Mouse (Mus musculus) kidney, adult 11 months (tissue): Measurements from ENCODE around the gene Slc8a1.

ENCODE experiments used
- DNase-seq: peaks from one replicate; pipeline ENCODE4 v3.0.0; 2022

Slc8a1 gene

DNA sequence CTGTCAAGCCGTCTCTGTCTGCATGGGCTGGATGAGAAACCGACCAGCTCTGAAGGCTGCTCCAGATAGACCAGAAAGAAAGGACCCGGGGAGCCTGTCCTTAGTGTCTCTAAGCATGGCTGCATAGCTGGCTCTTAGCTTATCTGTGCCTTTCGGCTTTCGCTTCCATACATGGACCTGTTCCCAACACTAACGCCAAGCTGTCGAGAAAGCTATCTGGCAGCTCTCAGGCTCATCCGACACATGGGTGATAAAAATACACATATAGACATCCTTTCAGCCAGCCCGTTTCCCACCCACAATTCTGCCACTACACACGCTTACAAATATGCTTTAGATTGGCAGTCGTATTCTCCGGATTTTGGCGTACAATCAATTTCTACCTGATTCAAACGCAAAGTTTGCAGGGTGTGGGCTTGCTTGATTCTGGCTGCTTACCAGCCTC lies at the start of gene Slc8a1:
Slc8a1 (minus strand) TSS at position 67 of the 445 bp plus-strand sequence.
- no peak for DNase-seq

DNA sequence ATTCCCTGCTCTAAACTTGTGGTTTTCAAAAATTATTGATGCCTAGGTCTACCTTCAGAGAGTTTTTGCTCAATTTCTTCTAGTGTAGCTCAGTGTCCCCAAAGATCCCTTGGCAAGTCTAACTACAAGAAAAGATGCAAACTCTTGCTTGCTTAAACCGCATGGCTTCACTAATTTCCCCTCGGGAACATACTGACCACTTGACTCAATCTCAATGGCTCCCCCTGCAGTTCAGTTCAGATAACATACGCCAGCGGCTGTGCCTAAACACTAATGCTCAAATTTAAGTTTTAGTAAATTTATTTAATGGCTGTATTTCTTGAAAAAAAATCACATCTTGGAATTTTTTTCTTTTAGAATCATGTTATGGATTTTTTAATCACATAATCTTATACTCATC lies 49.2 kb upstream of the Slc8a1 start:
- peak; percentile 9 for DNase-seq

DNA sequence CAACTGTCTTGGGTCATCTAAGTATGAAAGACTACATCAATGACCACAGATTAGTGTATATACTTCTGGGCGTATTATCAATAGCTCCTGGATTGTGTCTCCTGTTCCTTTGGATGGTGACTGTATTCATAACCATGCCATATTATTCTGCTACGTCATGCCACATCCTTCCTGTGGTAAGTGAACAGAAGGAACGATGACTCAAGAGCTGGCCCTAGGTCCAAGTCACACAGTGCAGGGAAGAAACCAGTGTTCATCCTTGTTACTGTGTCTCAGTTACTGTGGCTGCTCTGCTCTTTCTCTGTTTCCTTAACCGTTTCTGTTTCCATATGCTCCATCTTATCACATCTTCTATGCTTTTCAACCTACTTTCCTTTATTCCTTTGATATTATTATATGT lies 44.1 kb upstream of the Slc8a1 start:
- no peak for DNase-seq

DNA sequence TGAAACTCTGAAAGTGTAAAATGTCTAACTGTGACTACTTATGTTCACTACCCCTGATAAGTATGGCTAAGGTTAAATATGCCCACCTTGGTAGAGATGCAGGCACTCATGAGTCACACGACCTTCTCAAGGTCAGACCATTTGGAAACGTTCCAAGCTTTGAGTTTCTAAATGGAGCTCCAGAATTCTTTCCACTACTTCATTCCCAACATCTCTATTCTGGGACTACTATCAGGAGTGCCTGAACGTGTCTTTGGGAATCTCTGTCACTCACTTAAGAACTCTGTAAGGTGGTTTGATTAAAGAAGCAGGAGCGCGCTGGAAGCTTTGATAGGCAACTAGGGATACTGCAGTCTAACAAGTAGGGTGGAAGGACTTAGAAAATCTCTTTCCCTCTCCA lies 43.3 kb upstream of the Slc8a1 start:
- DNase-seq: no peak

DNA sequence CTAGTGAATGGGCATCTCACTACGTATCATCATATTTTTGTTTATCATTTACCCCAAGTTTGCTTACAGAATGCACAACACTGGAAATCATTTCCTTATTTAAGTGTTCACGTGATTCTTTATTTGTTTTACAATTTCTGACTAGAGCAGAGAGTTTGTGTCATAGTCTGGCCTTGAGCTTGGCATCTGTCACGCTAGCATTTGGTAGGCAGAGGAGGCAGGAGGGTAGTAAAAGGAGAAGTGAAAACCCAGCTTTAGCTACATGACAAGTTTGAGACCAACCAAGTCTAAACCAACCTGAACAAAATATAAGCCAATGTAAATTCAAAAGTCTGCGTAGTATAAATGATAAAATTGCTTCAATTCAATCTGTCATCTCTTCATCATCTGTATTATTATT lies 41.7 kb upstream of the Slc8a1 start:
- DNase-seq: no peak

DNA sequence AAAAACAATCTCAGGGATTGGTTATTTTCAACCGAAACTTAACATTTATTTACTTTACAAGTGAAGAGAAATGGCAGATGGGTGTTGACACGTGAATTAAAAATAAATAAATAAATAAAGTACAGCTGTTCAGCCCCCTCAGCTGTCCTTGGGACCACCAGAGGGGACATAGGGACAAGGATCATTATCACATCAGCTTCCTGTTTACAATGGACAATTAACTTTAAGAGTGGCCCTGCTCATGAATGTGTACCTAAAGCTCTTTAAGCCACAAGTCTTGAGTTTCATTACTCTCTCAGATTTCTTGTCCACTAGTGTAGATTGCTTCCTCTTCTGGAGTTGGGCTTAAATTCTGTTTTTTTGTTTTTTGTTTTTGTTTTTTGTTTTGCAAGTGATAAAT lies 12.5 kb upstream of the Slc8a1 start:
- no peak for DNase-seq

DNA sequence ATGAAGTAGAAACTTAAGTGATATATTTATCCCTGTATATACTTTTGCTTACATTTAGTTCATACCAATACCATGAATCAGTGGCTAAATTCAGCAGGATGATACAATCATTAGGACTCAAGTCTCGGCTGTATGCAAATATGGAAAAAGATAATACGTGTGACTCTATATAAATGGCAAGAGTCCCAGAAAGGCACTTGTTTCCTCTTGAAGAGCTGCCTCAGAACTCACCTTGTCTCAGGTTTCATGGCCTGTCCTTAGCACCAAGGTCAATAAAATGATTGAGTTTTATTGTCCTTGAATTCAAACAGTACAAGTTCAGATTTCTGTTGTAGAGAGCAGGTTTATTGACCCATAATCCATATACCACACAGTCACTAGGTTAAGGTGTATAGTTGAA lies 4.9 kb upstream of the Slc8a1 start:
- no peak for DNase-seq

DNA sequence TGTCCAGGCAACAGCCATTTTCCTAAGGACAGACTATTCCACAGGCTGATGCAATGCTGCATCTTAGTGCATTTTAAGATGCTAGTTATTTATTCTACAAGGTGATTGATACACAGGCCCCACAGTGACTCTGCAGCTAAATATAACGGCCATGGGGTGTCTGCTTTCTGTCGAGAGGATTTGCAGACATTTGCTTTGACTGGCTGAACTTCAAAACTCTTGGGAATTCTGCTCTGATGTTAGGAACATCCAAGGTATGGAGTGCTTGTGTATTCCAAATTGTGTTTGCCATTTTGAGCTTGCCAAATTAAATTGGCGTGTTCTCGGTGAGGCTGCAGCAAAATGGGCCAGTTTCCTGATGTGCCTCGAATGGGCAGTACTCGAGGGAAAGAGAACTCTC lies 2.4 kb upstream of the Slc8a1 start:
- DNase-seq: no peak

DNA sequence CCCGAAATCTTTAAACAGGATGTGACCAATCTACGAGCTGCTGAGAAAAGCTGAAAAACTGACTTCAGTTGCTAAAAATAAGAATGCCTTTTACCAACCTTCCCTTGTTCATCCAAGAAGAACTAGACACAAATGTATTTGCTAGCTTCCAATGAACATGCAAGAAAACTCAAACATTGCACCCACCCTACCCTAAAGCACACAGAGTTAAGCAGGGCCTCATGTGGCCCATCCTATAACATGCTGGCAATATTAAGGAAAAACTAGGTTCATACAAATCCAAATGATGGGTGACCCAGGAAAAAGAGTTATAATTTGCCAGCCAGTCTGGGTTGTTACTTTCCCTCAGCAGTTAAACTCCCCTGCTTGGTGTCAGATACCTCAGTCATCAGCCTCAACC lies 398 bp downstream of the Slc8a1 start:
- DNase-seq: no peak

DNA sequence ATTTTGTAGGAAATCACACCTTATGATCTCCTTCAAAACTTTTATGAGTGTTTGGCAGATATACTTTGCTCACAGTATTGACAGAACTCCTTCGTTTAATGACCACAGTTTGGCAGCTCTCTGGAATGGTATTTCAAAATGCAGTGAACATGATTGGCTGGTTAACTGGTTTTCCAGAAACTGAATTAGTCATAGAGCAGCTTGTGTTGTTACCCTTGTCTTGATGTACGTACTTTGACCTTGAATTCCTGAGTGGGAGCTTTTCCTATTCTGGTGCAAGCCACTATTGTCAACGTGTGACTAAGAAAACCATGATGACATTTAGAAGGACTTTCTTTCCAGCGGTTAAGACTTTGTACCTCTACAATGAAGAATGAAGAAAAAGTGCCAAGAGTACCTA lies 868 bp downstream of the Slc8a1 start:
- DNase-seq: no peak

DNA sequence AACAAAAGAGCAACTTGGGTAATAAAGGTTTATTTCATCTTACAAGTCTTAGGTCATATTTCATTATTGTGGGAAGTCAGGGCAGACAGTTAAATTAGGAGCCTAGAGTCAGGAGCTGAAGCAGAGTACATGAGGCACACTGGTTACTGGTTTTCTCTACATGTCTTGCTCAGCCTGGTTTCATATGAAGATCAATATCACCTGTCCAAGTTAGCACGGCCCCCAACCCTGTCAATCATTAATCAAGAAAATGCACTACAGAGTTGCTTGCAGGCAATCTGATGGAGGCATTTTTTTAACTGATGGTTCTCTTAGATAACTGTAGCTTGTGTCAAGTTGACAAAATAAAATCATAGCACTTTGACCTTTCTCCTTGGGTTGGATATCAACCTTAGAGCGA lies 2.6 kb downstream of the Slc8a1 start:
- DNase-seq: peak; percentile 8

DNA sequence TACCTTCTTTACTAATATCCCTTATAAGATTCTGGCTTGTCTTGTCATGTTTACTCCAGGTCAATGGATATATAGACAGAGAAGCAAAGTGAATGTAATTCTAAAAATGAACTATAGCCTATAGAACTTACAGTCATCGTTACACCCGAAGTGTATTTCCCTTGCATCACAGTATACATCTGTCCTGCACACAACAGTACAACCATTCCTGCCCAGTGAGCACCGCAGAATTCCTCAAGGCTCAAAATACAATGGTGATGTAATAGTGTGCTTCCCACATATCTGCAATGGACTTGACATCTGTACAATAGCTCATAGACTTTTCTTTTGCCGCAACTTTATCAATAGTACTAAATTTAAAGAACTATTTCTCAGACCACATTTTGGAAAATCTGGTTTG lies 8.3 kb downstream of the Slc8a1 start:
- DNase-seq: no peak

DNA sequence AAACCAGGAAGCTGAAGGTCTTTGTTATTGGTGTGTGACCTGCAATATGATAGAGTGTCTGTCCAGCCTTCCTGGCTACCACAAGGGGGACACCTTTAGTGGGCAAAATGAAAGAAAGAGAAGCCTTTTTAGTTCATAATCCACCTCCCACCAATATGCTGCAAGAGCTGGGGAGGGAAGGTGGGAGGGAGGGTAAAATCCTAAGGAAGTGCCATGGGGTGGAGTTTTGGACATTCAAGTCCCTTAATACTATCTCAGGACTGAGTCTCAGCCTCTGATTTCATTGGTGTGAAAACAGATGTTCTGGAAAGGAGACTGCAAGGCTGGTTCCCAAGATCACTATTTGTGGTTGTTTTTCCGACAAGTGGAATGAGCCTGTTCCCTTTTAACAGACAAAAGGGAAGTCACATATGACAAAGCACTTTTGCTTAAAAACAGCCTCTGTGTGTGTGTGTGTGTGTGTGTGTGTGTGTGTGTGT lies 25.9 kb downstream of the Slc8a1 start:
- DNase-seq: no peak

DNA sequence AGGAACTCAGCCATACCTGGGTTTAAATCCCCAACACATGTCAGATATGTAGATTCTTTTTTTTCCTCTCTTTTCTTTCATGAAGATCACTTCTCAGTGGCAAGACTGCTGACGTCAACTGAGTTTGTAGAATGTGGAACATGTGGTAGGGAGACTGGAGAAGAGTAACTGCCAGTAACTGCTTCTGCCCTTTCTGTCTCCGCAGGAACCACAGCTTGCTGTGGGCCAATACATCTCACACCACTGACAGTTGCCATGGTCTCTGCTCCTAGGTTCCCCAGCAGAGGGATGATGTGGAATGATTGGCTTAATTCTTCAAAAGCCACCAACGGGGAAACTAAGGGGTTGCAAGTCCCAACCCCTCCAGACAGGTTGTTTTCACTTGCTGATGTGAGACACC lies 33.4 kb downstream of the Slc8a1 start:
- no peak for DNase-seq

DNA sequence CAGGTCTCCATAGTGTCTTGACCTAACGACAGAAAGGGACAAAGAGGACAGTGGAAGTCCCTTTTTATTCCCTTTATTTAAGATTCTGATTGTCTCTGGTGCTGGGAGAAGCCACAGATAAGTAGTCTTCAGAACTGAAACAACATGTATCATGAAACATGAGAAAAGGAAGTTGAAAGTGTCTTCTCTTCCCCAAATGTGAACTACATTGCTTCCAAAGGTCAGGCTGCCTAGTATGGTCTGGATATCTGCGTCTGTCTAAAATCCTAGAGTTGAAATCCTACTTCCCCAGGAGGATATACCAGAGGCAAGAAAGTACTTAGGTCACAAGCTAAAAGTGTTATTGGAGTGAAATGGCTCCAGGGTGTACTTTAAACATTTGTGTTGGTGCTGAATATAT lies 34.9 kb downstream of the Slc8a1 start:
- no peak for DNase-seq

DNA sequence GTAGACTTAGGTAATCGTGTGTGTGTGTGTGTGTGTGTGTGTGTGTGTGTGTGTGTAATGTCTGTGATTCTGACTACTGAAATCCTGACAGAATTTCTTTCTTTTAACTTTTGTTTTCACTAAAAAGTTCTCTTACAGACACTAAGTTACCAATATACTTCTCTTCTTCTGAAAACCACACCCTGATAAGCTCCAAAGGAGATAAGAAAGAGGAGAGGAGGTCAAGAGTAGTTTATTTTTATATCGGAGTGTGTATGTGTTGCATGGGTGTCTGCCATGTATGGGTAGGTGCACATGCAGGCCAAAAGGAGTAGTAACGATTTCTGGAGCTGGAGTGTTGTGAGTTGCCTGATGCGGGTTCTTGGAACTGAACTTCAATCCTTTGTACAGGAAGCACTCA lies 36.5 kb downstream of the Slc8a1 start:
- no peak for DNase-seq

DNA sequence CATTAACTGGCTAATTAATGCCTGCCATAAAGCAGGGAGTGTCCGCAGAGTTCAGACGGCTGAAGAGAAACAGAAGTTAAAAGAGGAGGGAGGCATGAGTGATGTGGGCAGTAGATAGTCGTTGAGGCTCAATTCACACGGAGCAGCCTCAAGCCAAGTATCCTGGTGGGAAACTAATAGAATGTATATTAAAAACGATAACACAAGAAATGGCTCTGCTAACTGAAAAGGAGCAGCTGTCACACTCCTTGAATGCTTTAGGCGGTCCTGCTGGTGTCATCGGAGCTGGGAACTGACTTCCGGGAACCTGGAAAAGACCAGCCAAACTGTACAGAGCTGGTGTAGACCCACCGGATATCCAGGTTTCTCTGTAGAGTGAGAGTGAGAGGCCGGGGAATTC lies 39.4 kb downstream of the Slc8a1 start:
- DNase-seq: no peak

DNA sequence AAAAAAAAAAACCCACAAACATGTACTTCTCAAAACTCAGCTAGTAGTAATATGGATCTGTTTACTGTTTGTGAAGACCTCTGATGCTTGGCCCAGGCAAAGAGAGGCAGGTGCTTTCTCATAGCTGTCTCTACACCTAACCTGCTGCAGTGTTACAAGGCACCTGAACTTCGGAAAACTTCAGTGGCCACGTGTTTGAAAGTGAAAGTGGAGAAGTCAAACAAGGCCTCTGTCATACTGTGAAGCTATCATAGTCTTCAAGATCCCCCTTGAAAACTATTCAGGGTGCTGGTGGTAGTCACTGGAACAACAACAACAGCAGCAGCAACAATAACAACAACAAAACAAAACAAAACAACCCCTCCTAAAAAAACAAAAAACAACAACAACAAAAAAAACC lies 40.5 kb downstream of the Slc8a1 start:
- no peak for DNase-seq

DNA sequence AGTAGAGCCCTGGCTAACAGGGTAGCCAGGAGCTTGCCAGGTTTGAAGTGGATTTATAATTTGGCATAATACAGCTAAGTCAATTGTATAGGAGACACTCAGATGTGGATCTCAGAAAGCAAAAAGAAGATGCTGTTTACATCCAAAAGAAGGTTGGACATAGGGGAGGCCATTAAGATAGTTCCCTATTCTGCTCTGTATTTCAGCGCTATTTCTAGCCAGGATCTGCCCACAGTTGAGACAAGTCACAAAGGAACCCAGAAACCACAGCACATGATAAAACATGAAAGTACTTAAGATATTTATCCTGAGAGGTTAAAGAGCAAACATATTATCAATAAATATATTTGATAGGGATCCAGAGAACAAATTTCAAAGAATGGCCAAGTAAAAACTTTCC lies 43.2 kb downstream of the Slc8a1 start:
- no peak for DNase-seq

DNA sequence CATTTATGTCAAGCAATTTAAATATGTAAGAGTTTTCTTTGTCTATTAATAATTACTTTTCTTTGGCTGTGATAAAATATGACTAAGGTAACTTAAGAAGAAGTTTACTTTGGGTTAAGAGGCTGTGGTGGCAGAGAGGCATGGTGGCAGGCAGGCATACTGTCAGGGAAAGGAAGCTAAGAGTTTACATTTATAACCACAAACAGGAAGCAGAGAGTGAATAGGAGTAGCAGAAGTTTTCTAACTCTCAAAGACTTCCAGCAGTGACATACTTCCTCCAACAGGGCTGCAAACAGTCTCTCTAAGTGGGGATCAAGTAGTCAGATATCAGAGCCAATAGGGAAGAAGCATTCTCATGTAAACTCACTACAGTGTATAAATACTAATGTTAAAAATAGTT lies 58.6 kb downstream of the Slc8a1 start:
- DNase-seq: no peak

DNA sequence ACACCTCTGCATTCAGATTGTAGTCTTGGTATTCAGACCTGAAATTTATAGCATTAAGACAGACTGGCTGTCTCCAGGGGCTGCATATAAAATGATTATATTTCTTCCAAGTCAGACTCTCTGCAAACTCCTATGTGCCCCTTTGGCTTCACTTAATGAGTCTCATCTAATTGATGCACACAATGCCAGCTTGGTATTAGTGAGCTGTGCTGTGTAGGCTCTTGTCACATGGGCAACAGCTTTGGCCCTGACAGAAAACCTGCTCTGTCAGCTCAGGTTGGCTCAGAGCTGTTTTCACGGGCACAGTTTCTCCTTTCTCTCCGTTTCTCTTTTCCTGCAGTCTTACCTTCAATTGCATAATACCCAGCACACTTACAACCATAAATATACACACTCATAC lies 60.7 kb downstream of the Slc8a1 start:
- no peak for DNase-seq

DNA sequence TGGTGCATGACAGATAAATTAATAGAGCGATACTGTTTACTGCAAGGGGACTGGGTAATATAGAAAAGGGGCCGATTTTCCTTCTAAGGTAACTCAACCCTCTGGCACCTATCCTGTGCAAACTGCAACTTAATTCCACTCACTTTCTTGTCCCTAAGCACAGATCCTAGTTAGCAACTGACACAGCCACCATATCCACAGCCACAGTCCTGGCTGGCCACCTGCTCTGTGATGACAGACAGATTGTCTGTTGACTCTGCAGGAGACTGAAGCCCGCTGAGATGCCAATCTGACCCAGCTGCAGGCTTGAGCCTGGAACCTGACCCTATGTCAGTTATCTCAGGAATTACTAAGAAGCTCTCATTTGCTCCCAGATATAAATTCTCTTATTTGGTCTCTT lies 62.0 kb downstream of the Slc8a1 start:
- DNase-seq: no peak

DNA sequence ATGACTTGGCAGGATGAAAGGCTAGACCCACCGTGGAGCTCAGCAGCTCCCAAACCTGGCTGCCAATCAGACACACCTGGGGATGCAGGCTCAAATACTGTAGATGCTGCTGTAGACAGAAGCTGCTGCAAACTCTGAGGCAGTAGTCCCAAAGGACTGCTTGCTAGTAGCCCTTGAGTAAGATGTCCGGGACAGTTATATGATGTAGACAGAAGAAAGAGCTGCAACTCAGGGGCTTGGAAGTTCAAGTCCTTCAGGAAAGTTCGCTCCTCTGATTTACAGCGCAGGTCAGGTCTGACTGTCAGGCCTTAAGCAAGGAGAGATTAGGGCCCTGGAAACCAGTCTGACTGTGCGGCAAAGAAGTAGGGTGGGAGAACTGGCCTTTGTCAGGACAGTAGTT lies 66.9 kb downstream of the Slc8a1 start:
- DNase-seq: no peak

DNA sequence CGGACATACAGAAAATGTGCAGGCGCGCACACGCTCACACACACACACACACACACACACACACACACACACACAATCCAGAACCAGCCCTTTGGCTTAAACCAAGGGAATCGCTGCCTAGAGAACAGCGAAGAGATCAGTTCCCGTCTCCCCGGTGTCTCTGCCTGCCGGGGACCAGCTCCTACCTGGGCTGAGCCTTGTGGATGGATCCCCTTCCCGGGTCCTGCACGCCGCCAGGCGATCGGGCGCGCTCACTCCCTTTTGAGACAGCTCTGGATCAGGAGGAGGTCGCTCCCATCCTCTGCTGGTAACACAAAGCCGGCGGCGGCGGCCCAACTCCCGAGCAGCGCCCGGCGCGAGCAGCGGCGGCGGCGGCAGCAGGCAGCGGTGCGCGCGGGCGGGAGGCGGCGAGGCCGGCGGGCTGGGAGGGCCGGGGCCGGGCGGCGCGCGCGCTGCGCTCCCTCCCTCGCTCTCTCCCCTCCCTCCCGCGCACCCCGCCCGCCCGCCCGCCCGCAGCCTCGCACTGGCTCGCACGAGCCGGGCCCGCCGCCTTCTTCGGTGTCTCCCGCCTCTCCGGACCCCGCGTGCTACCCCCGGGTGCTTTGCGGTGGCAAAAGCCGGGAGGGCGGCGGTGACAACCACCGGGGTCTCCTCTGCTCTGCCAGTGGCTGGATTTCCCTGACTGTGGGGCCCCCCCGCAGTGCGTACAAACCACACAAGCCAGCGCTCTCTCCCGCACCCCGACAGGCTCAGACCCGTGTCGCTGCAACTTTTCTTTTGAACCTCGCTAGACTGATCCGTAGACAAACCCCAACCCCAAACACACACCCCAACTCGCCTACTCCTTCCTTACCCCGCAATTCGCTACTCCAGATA lies 68.1 kb downstream of the Slc8a1 start:
- peak; percentile 29 for DNase-seq
